Mouse (Mus musculus): ENCODE measurements around the gene Fbxl2.

DNA sequence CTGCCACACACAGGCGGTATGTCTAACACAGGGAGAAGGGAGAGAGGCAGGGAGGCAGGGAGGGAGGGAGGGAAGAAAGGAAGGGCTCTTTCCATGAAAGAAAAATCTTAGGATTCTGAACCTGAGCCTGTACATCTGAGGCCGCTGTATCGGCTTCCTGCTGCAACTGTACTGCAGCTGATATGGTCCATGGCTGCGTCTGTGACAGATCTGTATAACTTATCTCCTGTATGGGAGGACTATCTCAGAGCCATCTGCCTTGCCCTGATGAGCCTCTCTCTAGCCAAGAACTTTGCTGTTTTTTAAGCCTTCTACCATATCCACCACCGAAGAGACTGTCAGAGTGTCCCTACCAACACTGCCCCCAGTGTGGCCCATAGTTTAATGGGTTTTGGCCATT is 130.2 kb downstream of the Fbxl2 start:
- no peak for TF ChIP-seq POLR2A (IDR thresholded peaks at IDR 0.05; ENCODE audit: borderline replicate concordance, control insufficient read depth, low read depth, low read length)
- no peak for TF ChIP-seq CTCF (IDR thresholded peaks at IDR 0.05; ENCODE audit: control insufficient read depth, insufficient read depth, low read length)
